Mouse (Mus musculus) Patski (cell line): Measurements from ENCODE around the gene Scarb2. TPM values are rescaled to one million over a fixed set of nuclear protein-coding genes. Genes with fewer than 3 reads are reported as not detected.

Experiments used
- ATAC-seq: fragments of 100-300 bp; one replicate; pipeline ENCODE4 v1.8.0; 2021
- CTCF ChIA-PET: fragments of 350-600 bp; sonication (Branson Sonifier 250); formaldehyde crosslinking; loops from one replicate; lab custom pipeline; 2022; ENCODE audit warnings: inconsistent platforms; lab: Charles Lee
- POLR2A ChIA-PET: fragments of 350-600 bp; sonication (Branson Sonifier 250); formaldehyde crosslinking; loops from one replicate; lab custom pipeline; 2022; ENCODE audit warnings: antibody characterized with exemption, inconsistent platforms; lab: Charles Lee
- DNase-seq: peaks from one replicate; pipeline ENCODE4 v3.0.0-alpha.2; 2011; ENCODE audit warnings: low read depth, low spot score
- H3K27me3 ChIP-seq: fragments of 371-371 bp; one replicate; pipeline ENCODE4 v1.5.1; 2021
- CTCF ChIP-seq: fragments of 100-300 bp; IDR thresholded peaks from one replicate; pipeline ENCODE4 v1.5.1; 2021
- in situ Hi-C: fragments of 300-500 bp; cut with MboI; formaldehyde crosslinking; loops from 3 replicates; pipeline ENCODE4 v1.11.1; 2018; ENCODE audit warnings: low pct_unique_long_range_greater_than_20kb, mixed read lengths
- polyA plus RNA-seq: library from polyadenylated mRNA; unstranded; gene quantifications from one replicate; pipeline ENCODE4 v1.2.3, GENCODE M21; 2021

Gene Scarb2
- polyA plus RNA-seq, 1 experiment from 2014 or later, result 43.1 TPM

- ATAC-seq (no peak), DNase-seq (no peak)
- in situ Hi-C loops, result no loop called here
- CTCF ChIA-PET, result interaction anchor here (0.7 to 5.6 kb wide), 4 partner anchors 11 to 17 kb away, joined by 3 to 18 read pairs (median 6); no protein-coding TSS in a partner anchor
- POLR2A ChIA-PET, result interaction anchor here (0.9 to 2.3 kb wide), 2 partner anchors 14 to 21 kb away, joined by 4 to 5 read pairs; no protein-coding TSS in a partner anchor
- no peak for TF ChIP-seq CTCF
- no peaks in the 10 kb centered on the region for H3K27me3 ChIP-seq
Observed at GRCm38 (mm10) chr5:92472863-92473262, 33.8 kb downstream of the Scarb2 start.

DNA sequence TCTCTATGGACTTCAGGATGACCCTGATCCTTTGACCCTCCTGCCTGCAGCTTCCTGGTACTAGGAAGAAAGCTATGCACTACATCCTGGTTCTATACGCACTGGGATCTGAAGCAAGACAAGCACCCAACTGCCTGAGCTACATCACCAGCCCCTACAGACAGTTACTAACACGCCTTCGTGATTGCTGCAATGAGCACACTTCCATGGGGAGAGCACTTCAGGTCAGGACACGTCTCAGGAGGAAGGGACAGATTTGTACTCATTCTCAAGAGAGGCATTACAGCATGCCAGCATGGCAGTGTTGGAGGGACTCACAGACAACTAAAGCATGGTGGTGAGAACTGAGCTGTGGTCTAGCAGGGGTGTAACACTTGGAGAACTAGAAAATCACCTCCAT, 35.1 kb downstream of the Scarb2 start:
- no peaks in the 10 kb centered on the region for H3K27me3 ChIP-seq
- ChIA-PET CTCF (interaction anchor here (1.1 to 5.6 kb wide), 3 partner anchors 10 to 27 kb away, joined by 4 to 18 read pairs (median 7); no protein-coding TSS in a partner anchor), POLR2A (no interaction called here)
- no peak for ATAC-seq
- no peak for DNase-seq
- in situ Hi-C loops, result no loop called here
- TF ChIP-seq CTCF, result no peak

DNA sequence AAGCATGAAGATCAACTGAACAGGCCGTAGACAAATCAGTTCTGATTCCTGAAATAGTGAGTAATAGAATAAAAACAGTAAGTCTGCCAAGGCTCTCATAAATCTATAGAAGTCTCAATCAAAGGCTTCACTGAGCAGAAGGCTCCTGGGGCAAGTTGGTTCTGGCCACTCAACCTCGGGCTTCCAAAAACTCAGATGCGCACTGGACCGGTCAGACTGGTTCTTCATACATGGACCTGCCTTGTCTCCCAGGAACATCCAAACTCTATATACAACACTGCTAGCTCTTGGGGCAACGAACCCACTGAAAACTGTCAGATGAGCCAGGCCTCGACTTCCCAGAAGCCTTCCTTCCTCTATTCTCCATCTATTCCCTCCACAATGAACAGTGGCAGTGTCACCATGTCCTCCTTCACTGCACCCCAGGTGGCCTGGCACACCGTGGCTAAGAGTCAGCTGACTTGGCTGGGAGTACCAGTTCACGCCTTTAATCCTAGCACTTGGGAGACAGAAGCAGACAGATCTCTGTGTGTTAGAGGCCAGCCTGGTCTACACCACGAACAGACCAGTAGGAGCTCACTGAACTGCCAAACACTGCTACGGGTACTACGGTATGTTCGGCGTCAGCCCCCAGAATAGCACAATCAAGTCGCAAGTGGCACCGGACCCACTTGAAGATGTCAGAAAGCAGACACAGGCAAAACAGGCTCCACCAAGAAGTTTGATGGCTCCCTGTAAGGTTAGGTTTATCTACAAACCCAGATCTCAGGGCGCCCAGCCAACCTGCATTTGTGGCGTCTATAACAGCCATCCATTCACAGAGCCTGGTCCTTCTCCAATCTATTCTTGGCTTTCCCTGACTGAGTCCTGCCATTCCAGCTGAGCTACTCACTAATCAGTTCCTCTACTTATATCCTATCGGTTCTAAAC, 37.2 kb downstream of the Scarb2 start:
- no peak for TF ChIP-seq CTCF
- ChIA-PET POLR2A (no interaction called here), CTCF (no interaction called here)
- DNase-seq, result peak; percentile 48
- no peaks in the 10 kb centered on the region for H3K27me3 ChIP-seq
- in situ Hi-C loops, result no loop called here
- ATAC-seq, result no peak

DNA sequence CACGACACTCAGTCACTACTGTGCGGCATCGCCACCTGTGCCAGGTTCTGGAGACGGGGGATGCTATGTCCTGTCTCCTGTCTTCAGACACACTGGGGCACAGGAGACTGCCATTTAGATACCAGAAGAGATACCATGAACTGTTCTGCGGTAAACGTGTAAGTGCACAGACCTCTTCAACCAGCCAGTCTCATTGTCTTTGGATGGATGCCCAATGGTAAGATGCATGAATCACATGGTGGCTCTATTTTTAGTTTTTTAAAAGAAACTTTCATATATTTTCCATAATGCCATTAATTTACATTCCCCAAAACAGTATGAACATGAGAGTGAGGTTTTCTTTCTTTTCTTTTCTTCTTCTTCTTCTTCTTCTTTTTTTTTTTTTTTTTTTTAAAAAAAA, 38.4 kb downstream of the Scarb2 start:
- DNase-seq (peak; percentile 65), ATAC-seq (peak; percentile 72)
- ChIA-PET POLR2A (no interaction called here), CTCF (no interaction called here)
- TF ChIP-seq CTCF, result no peak
- in situ Hi-C loops, result no loop called here
- no peaks in the 10 kb centered on the region for H3K27me3 ChIP-seq

GRCm38 (mm10) chr5:92467102-92467766, 39.4 kb downstream of the Scarb2 start:
- ChIA-PET POLR2A (no interaction called here), CTCF (interaction anchor here (1.9 kb wide), 1 partner anchor 39 kb away, joined by 5 read pairs; the partner anchor contains the start of gene Scarb2)
- in situ Hi-C loops, result no loop called here
- TF ChIP-seq CTCF, result no peak
- no peaks in the 10 kb centered on the region for H3K27me3 ChIP-seq
- ATAC-seq (no peak), DNase-seq (no peak)

- no peak for TF ChIP-seq CTCF
- ChIA-PET POLR2A (no interaction called here), CTCF (interaction anchor here (1.9 kb wide), 1 partner anchor 41 kb away, joined by 5 read pairs; the partner anchor contains the start of gene Scarb2)
- no peaks in the 10 kb centered on the region for H3K27me3 ChIP-seq
- ATAC-seq (no peak), DNase-seq (no peak)
- in situ Hi-C loops, result no loop called here
Observed at GRCm38 (mm10) chr5:92465511-92465910, 41.1 kb downstream of the Scarb2 start.

DNA sequence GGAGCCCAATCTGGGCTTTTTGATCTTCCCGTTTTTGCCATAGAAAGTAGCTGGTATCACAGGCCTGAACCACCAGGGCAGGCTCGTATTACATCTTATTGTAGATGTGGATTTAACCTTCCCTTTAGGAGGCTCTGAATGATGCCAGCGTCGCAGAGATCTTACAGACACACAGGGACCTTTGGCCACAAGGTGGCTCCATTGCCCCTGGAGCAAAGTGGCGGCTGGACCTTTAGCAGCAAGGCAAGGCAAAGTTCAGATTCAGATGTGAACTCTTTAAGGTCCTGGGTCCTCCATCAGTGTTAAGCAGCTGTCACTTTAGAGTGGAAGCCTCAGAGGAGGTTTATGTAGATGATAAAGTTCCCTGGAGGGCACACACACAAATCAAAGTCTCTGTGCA, 45.3 kb downstream of the Scarb2 start:
- peak; percentile 92 for TF ChIP-seq CTCF
- ATAC-seq (peak; percentile 60), DNase-seq (no peak)
- ChIA-PET POLR2A (no interaction called here), CTCF (interaction anchor here (0.7 to 3.1 kb wide), 23 partner anchors 9 to 198 kb away, joined by 3 to 26 read pairs (median 4); partner anchors contain the start of genes Scarb2 and Stbd1)
- in situ Hi-C loops, result loop anchor here (5.0 kb wide), 2 partner anchors 46 to 196 kb away; partner anchors contain the start of gene Scarb2
- H3K27me3 ChIP-seq, result no peaks in the 10 kb centered on the region

- ATAC-seq (no peak), DNase-seq (no peak)
- in situ Hi-C loops, result no loop called here
- no peaks in the 10 kb centered on the region for H3K27me3 ChIP-seq
- POLR2A ChIA-PET, result no interaction called here
- CTCF ChIA-PET, result no interaction called here
- no peak for TF ChIP-seq CTCF
Observed at GRCm38 (mm10) chr5:92458726-92459125, 47.9 kb downstream of the Scarb2 start.

GRCm38 (mm10) chr5:92457410-92457809, 49.2 kb downstream of the Scarb2 start:
- in situ Hi-C loops, result no loop called here
- no peaks in the 10 kb centered on the region for H3K27me3 ChIP-seq
- TF ChIP-seq CTCF, result no peak
- CTCF ChIA-PET, result no interaction called here
- ATAC-seq, result no peak
- POLR2A ChIA-PET, result no interaction called here
- no peak for DNase-seq

GRCm38 (mm10) chr5:92452876-92453275, 53.8 kb downstream of the Scarb2 start:
- H3K27me3 ChIP-seq, result no peaks in the 10 kb centered on the region
- ChIA-PET CTCF (interaction anchor here (2.2 kb wide), 1 partner anchor 9 kb away, joined by 12 read pairs; no protein-coding TSS in a partner anchor), POLR2A (no interaction called here)
- in situ Hi-C loops, result no loop called here
- no peak for ATAC-seq
- TF ChIP-seq CTCF, result no peak
- no peak for DNase-seq
